Mouse (Mus musculus) bone marrow macrophage, adult 2 months (primary cell): ENCODE results near the gene Usp6nl.

ENCODE experiments used
- CTCF ChIP-seq: IDR thresholded peaks from 2 replicates; pipeline ENCODE4 v1.5.1; 2012; ENCODE audit warnings: low read depth, mild to moderate bottlenecking, low read length, moderate library complexity
- POLR2A ChIP-seq: IDR thresholded peaks from 2 replicates; pipeline ENCODE4 v1.6.1; 2012; ENCODE audit warnings: mild to moderate bottlenecking, low read depth, low read length, borderline replicate concordance

- TF ChIP-seq CTCF (no peak), POLR2A (no peak)
These were observed 143.9 kb downstream of the Usp6nl start for GRCm38 (mm10) chr2:6466396-6466795.
